Mouse (Mus musculus) forebrain, postnatal 0 days (tissue): ENCODE measurements around the gene Baiap2l2. TPM values are rescaled to one million over a fixed set of nuclear protein-coding genes. Genes with fewer than 3 reads are reported as not detected.
A peak's percentile ranks its signal among the peaks of the same experiment; 100 is the strongest.
"Not testable (repeated sequence)": the region's sequence is repeated elsewhere in the genome, so short reads cannot be mapped to it uniquely, and the experiment has no call there.

Source experiments
- ATAC-seq: fragments of 200-750 bp; cut with Nextera tagmentation; 2 replicates; pipeline ENCODE4 v1.8.0; 2017; ENCODE audit warnings: mild to moderate bottlenecking, moderate library complexity
- DNase-seq: peaks from one replicate; pipeline ENCODE4 v3.0.0-alpha.2; 2015
- H3K27ac ChIP-seq: fragments of 300-500 bp; sonication (generic); 2 replicates; pipeline ENCODE4 v1.5.1; 2014; ENCODE audit warnings: low read depth, mild to moderate bottlenecking, antibody characterized with exemption, low read length, moderate library complexity, mixed read lengths
- H3K27me3 ChIP-seq: fragments of 300-500 bp; sonication (generic); 2 replicates; pipeline ENCODE4 v1.6.1; 2014; ENCODE audit warnings: mild to moderate bottlenecking, low read length, mixed read lengths; ENCODE audit not compliant: insufficient read depth
- H3K36me3 ChIP-seq: fragments of 300-500 bp; sonication (generic); 2 replicates; pipeline ENCODE4 v1.6.1; 2014; ENCODE audit warnings: mild to moderate bottlenecking, moderate library complexity; ENCODE audit not compliant: insufficient read depth
- H3K4me1 ChIP-seq: fragments of 300-500 bp; sonication (generic); 2 replicates; pipeline ENCODE4 v1.6.1; 2014; ENCODE audit warnings: antibody characterized with exemption; ENCODE audit not compliant: insufficient read depth
- H3K4me2 ChIP-seq: fragments of 300-500 bp; sonication (generic); 2 replicates; pipeline ENCODE4 v1.6.1; 2014; ENCODE audit warnings: low read depth, mild to moderate bottlenecking, moderate library complexity
- H3K4me3 ChIP-seq: fragments of 300-500 bp; sonication (generic); 2 replicates; pipeline ENCODE4 v1.5.1; 2014; ENCODE audit warnings: low read depth, low read length, mixed read lengths
- H3K9ac ChIP-seq: fragments of 300-500 bp; sonication (generic); 2 replicates; pipeline ENCODE4 v1.6.1; 2014; ENCODE audit warnings: mild to moderate bottlenecking
- H3K9me3 ChIP-seq: fragments of 300-500 bp; sonication (generic); 2 replicates; pipeline ENCODE4 v1.6.1; 2016; ENCODE audit warnings: low read length
- CTCF ChIP-seq: sonication (generic); IDR thresholded peaks from 2 replicates; pipeline ENCODE4 v1.5.1; 2016; ENCODE audit warnings: antibody characterized with exemption, control low read depth, low read depth
- WGBS: fragments of 180-500 bp; shearing (Covaris S2); extraction: QIAGEN DNeasy Blood & Tissue Kit; methylation state at CpG from one replicate; pipeline ENCODE4 v1.1.7; 2014; 5-methylcytosine and 5-hydroxymethylcytosine counted together
- polyA plus RNA-seq: library from polyadenylated mRNA; unstranded; fragments of >200 nt; fragmentation: Nextera tagmentation; extraction: Ambion mirVana; gene quantifications from 2 replicates; pipeline ENCODE4 v1.2.1, GENCODE M21; 2015
- total RNA-seq: library from RNA; depleted of rRNA; stranded (reverse); fragments of >200 nt; gene quantifications from 2 replicates; pipeline ENCODE4 v1.2.3, GENCODE M21; 2014

Baiap2l2 gene
- total and polyA plus RNA-seq, 2 experiments from 2014 or later = 7.9 to 9.1 TPM

DNA sequence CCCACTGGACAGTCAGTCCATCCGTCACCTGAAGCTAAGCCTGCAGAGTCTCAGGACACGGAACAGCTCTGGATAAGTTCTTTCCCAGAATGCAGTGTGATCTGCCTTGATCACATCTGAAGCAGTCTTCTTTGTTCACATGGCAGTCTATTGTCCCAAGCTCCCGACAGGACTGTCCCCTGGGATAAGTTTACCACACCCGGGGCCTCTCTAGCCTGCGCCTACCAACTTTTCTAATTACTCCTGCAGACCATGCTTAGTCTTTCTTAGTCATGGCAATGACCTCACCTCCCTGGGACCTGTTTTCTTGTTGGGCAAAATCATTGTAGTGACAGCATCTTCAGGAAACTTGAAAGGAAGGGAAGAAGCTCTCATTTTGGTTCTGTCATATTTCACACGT, 47.3 kb downstream of the Baiap2l2 start:
- no peak for ATAC-seq
- 80% methylated on average over 6 of the region's 6 CpGs for WGBS
- peaks cover 69% of the 10 kb centered on the region for H3K36me3 ChIP-seq
- H3K9me3 ChIP-seq = no peaks in the 10 kb centered on the region
- no peak for DNase-seq
- TF ChIP-seq CTCF = no peak
- no peak overlapping the region for H3K4me2 ChIP-seq
- no peaks in the 10 kb centered on the region for H3K27me3 ChIP-seq
- H3K9ac ChIP-seq = no peak overlapping the region
- no peak overlapping the region for H3K27ac ChIP-seq
- H3K4me3 ChIP-seq = no peak overlapping the region
- H3K4me1 ChIP-seq = no peaks in the 10 kb centered on the region

DNA sequence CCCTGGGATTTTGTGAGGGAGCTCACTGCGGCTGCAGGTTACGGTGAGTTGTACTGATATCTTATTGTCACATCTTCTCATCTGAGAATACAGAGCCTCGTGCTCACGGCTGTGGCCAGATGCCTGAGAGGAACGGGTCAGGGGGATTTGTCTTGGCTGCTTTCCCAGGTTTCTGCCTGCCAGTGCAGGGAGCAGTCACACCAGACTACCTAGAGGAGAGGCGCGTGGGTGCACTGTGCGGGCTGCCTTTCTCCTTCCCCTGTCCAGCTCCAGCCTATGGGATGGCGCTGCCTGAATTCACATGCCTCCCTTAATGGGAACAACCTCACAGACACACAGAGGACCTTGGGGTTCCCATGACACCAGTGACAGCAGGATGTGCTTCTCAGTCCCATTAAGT, 50.1 kb downstream of the Baiap2l2 start:
- ATAC-seq = no peak
- Histone ChIP-seq H3K4me1 (no peaks in the 10 kb centered on the region), H3K36me3 (peaks cover 59% of the 10 kb centered on the region), H3K4me2 (no peak overlapping the region), H3K9ac (no peak overlapping the region), H3K27me3 (no peaks in the 10 kb centered on the region), H3K4me3 (no peak overlapping the region), H3K9me3 (no peaks in the 10 kb centered on the region), H3K27ac (no peak overlapping the region)
- 74% methylated on average over 9 of the region's 9 CpGs for WGBS
- no peak for DNase-seq
- no peak for TF ChIP-seq CTCF

DNA sequence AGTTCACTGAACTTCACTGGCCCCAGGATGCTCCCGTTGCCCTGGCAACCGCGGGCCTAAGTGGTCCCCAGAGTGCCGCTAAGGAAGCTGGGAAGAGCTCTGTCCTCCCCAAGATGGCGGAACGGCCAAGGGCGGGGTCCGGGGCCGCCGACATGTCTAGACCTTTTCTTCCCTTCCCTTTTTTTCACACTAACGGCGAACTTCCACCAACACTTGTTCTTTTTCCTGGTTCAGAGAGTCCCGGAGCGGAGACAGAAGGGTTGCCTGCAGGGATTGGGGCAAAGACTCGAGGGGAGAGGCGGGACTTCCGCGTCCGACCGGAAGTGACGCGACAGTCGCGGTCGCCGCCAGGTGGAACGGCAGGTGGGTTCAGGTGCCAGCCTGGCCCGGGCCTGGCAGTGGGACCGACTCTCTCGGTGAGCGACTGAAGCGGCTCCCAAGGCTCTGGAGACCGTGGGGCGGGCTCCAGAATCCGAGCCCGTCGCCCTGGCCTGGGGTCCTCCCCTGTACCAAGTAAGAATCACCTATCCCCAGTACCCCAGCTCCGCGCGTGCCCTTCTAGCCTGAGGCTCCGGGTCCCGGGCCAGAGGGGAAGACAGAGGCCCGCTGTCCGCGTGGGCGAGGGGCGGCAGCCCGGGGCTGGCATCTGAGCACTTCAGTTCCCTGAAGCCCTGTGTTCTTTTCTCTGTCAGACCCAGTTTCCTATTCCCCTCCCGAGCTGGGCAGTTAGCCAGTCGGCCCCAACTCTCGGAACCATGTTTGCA, 56.1 kb downstream of the Baiap2l2 start, which contains the start of the genes Pick1 and Gm49486:
Gene Pick1, plus strand, starts transcription at position 116 of the 764 bp plus-strand sequence.
Gene Gm49486, plus strand, starts transcription at position 334 of the 764 bp plus-strand sequence.
- Histone ChIP-seq H3K4me3 (peak within 1 kb of the TSS; percentile 79), H3K36me3 (peaks cover 11% of the 10 kb centered on the region; the same call in 1 of the 2 replicates), H3K27me3 (no peaks in the 10 kb centered on the region), H3K9me3 (no peaks in the 10 kb centered on the region), H3K4me2 (peak within 1 kb of the TSS; percentile 99), H3K9ac (peak within 1 kb of the TSS; percentile 95), H3K27ac (peak within 1 kb of the TSS; percentile 97), H3K4me1 (peaks cover 6% of the 10 kb centered on the region; the same call in 1 of the 2 replicates)
- peak; percentile 26 for TF ChIP-seq CTCF
- WGBS = under 1% methylated on average over 51 of the region's 51 CpGs
- peak; percentile 92 for ATAC-seq
- peak; percentile 90 for DNase-seq

DNA sequence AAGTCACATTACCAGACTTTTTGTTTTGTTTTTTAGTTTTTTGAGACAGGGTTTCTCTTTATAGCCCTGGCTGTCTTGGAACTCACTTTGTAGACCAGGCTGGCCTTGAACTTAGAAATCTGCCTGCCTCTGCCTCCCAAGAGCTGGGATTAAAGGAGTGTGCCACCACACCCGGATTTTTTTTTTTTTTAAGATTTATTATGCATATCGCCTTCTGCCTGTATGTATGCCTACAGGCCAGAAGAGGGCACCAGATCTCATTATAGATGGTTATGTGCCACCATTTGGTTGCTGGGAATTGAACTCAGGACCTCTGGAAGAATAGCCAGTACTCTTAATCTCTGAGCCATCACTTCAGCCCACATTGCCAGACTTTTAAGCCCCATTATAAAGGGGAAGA, 59.6 kb downstream of the Baiap2l2 start:
- not testable (repeated sequence) for H3K36me3 ChIP-seq, H3K9ac ChIP-seq, H3K9me3 ChIP-seq, DNase-seq, H3K27me3 ChIP-seq, H3K4me1 ChIP-seq, H3K4me2 ChIP-seq, ATAC-seq, H3K27ac ChIP-seq, H3K4me3 ChIP-seq
- 61% methylated on average over 2 of the region's 2 CpGs for WGBS
- TF ChIP-seq CTCF = peak; percentile 19; the same call in 1 of the 2 replicates

DNA sequence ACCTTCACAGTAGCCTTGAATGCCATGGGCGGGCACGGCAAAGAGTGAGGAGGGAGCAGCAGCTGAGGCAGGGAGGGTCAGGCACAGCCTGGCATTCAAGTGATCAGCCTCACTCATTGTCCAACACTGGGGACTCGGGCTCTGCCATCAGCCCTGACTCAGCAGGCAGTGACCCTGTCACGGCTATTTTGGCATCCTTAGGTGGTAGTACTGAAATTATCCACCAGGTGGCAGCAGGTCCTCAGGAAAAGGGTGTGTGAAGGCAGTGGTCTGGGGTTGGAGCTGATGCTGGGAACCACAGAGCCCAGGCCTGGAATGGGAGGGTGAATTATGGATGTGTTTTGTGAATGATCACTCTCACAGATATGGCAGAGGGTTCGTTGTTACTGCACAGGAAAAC, 60.7 kb downstream of the Baiap2l2 start:
- no peak overlapping the region for H3K9ac ChIP-seq
- DNase-seq = peak; percentile 87
- peak; percentile 97 for TF ChIP-seq CTCF
- H3K36me3 ChIP-seq = no peaks in the 10 kb centered on the region
- ATAC-seq = peak; percentile 59
- H3K4me3 ChIP-seq = no peak overlapping the region
- no peaks in the 10 kb centered on the region for H3K27me3 ChIP-seq
- WGBS = 9% methylated on average over 5 of the region's 5 CpGs
- H3K4me1 ChIP-seq = peaks cover 2% of the 10 kb centered on the region; the same call in 1 of the 2 replicates
- no peak overlapping the region for H3K27ac ChIP-seq
- no peaks in the 10 kb centered on the region for H3K9me3 ChIP-seq
- H3K4me2 ChIP-seq = no peak overlapping the region

DNA sequence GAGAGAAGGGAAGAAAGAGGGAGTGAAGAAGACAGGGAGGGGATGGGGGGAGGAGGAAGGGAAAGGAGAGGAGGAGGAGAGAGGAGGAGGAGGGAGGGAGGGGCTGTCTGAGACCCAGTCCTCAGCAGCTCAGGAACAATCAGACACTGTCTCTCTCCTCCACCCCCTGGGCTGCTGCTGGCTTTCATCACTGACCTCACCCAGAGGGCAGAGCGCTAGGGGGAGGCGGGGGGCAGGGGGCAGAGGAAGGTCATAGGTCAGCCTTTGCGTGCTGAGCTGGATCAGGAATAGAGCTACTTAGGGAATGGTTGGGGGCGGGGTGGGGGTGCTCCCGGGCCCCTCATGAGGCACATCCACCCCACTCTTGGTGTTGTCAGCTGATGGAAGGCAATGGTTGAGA, 61.7 kb downstream of the Baiap2l2 start:
- H3K9me3 ChIP-seq = no peaks in the 10 kb centered on the region
- H3K4me2 ChIP-seq = no peak overlapping the region
- WGBS = 11% methylated on average over 5 of the region's 5 CpGs
- H3K36me3 ChIP-seq = no peaks in the 10 kb centered on the region
- no peak overlapping the region for H3K27ac ChIP-seq
- H3K9ac ChIP-seq = no peak overlapping the region
- TF ChIP-seq CTCF = no peak
- no peaks in the 10 kb centered on the region for H3K4me1 ChIP-seq
- ATAC-seq (no peak), DNase-seq (no peak)
- H3K27me3 ChIP-seq = no peaks in the 10 kb centered on the region
- no peak overlapping the region for H3K4me3 ChIP-seq

DNA sequence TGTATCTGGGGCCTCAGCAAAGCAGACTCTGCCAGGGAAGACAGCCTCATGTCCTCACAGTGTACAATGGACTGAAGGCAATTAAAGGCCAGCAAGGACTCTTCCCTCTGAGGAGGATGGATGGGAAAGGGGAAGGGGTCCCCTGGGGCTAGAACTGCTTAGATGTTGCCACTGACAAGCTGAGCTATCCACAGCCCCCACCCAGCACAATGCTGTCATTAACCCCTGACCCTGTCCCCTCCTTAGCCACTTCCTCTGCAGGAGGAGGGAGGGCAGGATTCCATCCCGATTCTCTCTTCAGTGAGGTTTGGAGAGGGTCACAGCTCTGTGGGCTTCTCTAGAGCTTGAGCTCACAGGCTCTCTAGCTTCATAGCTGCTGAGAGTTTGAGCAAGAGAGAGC, 65.8 kb downstream of the Baiap2l2 start:
- DNase-seq = no peak
- H3K27ac ChIP-seq = no peak overlapping the region

More for the DNA sequence above, 65.8 kb downstream of the Baiap2l2 start:
- Histone ChIP-seq H3K4me2 (no peak overlapping the region), H3K9ac (no peak overlapping the region), H3K27me3 (no peaks in the 10 kb centered on the region), H3K9me3 (no peaks in the 10 kb centered on the region), H3K4me3 (no peak overlapping the region), H3K36me3 (no peaks in the 10 kb centered on the region), H3K4me1 (no peaks in the 10 kb centered on the region)
- ATAC-seq = no peak
- WGBS = 0% methylated on average over 1 of the region's 1 CpGs
- no peak for TF ChIP-seq CTCF
